Mouse (Mus musculus): ENCODE results near the gene Iqsec1.

DNA sequence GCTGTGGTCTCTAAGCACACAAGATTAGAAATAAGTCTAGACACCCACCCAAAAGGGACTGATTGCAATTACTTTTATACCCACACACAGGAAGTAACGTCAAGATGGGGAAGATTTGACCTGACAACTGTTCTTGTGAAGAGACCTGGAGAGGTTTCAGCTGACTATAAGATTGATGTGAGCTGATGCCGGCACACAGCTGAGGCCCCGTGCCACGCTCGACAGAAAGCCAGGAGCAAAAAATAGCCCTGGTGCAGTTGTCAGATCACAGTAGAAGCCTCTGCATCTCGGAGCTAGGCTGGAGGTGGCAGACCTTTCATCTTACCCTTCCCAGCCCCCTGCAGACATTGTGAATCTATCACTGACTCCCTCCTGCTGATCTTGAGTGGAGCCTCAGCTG is 289.6 kb downstream of the Iqsec1 start:
- TF ChIP-seq CTCF (IDR thresholded peaks at IDR 0.05; ENCODE audit: borderline replicate concordance, control insufficient read depth, extremely low read depth, insufficient read depth, low read length, poor library complexity) (no peak), POLR2A (IDR thresholded peaks at IDR 0.05; ENCODE audit: control insufficient read depth, extremely low read depth, insufficient read depth, low read length, poor library complexity) (no peak)
